Mouse (Mus musculus): Measurements from ENCODE around the gene Stk4.

DNA sequence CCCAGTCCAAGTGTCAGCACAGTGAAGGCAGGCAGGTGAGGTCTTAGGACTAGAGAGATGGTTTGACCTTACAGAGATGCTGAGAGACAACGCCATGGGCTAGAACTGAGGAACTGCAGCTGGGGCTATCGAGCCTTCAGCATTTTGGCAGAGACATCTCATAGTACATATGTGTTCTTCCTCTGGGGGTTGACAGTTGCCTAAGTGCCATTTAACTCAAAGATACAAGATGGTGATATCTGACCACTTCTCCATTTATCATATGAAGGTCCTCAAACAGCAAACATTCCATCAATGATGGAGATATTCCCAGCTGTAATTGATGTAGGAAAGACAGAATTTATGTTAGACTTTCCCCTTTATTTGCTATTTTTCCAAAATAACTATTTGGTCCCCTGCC, 57.2 kb downstream of the Stk4 start:
- TF ChIP-seq GATA1 (IDR thresholded peaks at IDR 0.05; ENCODE audit: borderline replicate concordance, low read length) (no peak), FLI1 (IDR thresholded peaks at IDR 0.05; ENCODE audit: low read length) (no peak)

All from megakaryocyte, embryonic 14.5 days (primary cell).